Mouse (Mus musculus) spleen, adult 2 months (tissue): Measurements from ENCODE around the gene Nipsnap1. TPM values are rescaled to one million over a fixed set of nuclear protein-coding genes. Genes with fewer than 3 reads are reported as not detected.

ENCODE experiments used
- DNase-seq, 2 experiments: peaks; one replicate each; pipeline versions ENCODE4 v3.0.0 to v3.0.0-alpha.2; 2012 to 2021; ENCODE audit warnings: low spot score in 2 of 2, low read depth in 1 of 2
- H3K27ac ChIP-seq: fragments of 200-500 bp; 2 replicates; pipeline ENCODE4 v1.5.1; 2012; ENCODE audit warnings: low read length, inconsistent platforms; ENCODE audit not compliant: insufficient read depth
- H3K27me3 ChIP-seq: fragments of 200-500 bp; 2 replicates; pipeline ENCODE4 v1.6.1; 2012; ENCODE audit warnings: mild to moderate bottlenecking, moderate library complexity, low read length, inconsistent platforms; ENCODE audit not compliant: control insufficient read depth, insufficient read depth
- H3K36me3 ChIP-seq: fragments of 200-500 bp; 2 replicates; pipeline ENCODE4 v1.6.1; 2012; ENCODE audit warnings: mild to moderate bottlenecking, low read length, inconsistent platforms; ENCODE audit not compliant: control insufficient read depth, insufficient read depth
- H3K4me1 ChIP-seq: fragments of 200-500 bp; 2 replicates; pipeline ENCODE4 v1.6.1; 2011; ENCODE audit warnings: inconsistent platforms; ENCODE audit not compliant: control insufficient read depth, insufficient read depth, insufficient read length
- H3K4me3 ChIP-seq: fragments of 200-500 bp; 2 replicates; pipeline ENCODE4 v1.5.1; 2011; ENCODE audit warnings: mild to moderate bottlenecking, inconsistent platforms; ENCODE audit not compliant: insufficient read depth, insufficient read length; ENCODE audit errors: extremely low read depth
- CTCF ChIP-seq: fragments of 200-500 bp; IDR thresholded peaks from 2 replicates; pipeline ENCODE4 v1.5.1; 2011; ENCODE audit warnings: mild to moderate bottlenecking, inconsistent platforms; ENCODE audit not compliant: insufficient read depth, insufficient read length, insufficient replicate concordance; ENCODE audit errors: extremely low read depth
- POLR2A ChIP-seq: fragments of 200-500 bp; IDR thresholded peaks from 2 replicates; pipeline ENCODE4 v1.6.1; 2011; ENCODE audit warnings: low read depth, low read length, inconsistent platforms
- WGBS: fragments of 180-500 bp; shearing (Covaris S2); methylation state at CpG from one replicate; pipeline ENCODE4 v1.1.7; 2018; 5-methylcytosine and 5-hydroxymethylcytosine counted together
- polyA plus RNA-seq: library from polyadenylated mRNA; depleted of rRNA; stranded (reverse); fragments of >200 nt; gene quantifications from 2 replicates; pipeline ENCODE4 v1.2.3, GENCODE M21; 2012; rRNA removed

Gene Nipsnap1
- polyA plus RNA-seq, 1 experiment = 12.0 TPM

DNA sequence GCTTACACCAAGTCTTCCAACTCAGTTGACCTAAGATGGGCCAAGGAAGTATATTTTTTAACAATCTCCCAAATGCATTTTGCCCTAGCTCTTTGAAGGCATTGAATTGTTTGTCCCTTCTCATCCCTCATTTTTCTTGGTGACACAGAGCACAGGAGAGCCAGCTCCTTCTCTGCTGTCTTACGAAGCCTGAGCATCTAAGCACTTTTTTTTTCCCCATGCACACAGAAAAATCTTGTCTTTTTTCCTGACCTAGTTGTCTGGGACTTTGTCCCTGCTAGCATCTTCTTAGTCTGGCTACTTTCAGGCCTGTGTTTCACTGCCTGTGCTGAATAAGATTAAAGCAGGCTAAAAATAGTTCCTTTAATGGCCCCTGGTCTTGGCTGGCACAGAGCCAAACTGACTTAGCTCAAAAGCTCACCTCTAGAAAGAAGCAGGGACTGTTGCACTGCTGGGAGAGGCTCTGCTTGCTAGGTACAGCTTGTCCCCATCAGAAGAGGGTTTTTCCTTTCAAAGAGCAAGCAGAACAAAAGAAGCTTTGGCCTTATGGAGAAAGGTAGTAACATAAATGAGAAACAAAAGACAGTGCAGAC, 57.4 kb downstream of the Nipsnap1 start:
- H3K27ac ChIP-seq = no peak overlapping the region
- TF ChIP-seq POLR2A (no peak), CTCF (no peak)
- H3K27me3 ChIP-seq = no peaks in the 10 kb centered on the region
- DNase-seq = no peak
- H3K36me3 ChIP-seq = peaks cover 19% of the 10 kb centered on the region
- 89% methylated on average over 1 of the region's 1 CpGs for WGBS
- no peaks in the 10 kb centered on the region for H3K4me1 ChIP-seq
- no peak overlapping the region for H3K4me3 ChIP-seq

DNA sequence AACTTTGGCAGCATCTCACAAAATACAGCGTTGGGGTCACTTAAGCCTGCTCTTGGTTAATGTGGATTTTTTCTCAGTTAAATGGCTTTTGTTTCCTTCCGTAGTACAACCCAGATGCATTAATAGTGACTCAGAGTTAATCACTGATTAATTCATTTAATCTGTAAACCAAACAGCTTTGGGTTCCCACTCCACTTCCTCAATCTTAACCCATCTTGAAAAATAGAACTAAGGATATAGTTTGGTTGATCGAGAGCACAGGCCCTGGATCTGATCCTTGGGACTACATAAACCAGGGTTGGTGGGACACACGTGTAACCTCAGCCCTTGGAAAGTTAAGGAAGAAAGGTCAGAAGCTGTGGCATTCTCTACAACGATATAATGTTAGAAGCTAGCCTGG, 62.5 kb downstream of the Nipsnap1 start:
- Histone ChIP-seq H3K4me3 (no peak overlapping the region), H3K4me1 (no peaks in the 10 kb centered on the region), H3K36me3 (no peaks in the 10 kb centered on the region), H3K27ac (no peak overlapping the region), H3K27me3 (no peaks in the 10 kb centered on the region)
- 83% methylated on average over 5 of the region's 5 CpGs for WGBS
- TF ChIP-seq CTCF (no peak), POLR2A (no peak)
- no peak for DNase-seq

Other genes starting within 250 kb of the Nipsnap1 start
- gene Ascc2, start 236.2 kb upstream of the Nipsnap1 start, polyA plus RNA-seq = 10.6 and 11.2 TPM in 2 replicates
- 160 and 307 TPM in 2 replicates for gene Uqcr10, start 169.6 kb upstream of the Nipsnap1 start, polyA plus RNA-seq
- gene Zmat5, start 169.3 kb upstream of the Nipsnap1 start, polyA plus RNA-seq = 31.9 and 46.5 TPM in 2 replicates
- gene Cabp7, start 127.2 kb upstream of the Nipsnap1 start, polyA plus RNA-seq = 0.04 TPM in 1 of 2 replicates, not detected in the other
- 21.3 and 25.3 TPM in 2 replicates for gene Nf2, start 24.4 kb upstream of the Nipsnap1 start, polyA plus RNA-seq
- 12.9 and 13.8 TPM in 2 replicates for gene Thoc5, start 21.4 kb downstream of the Nipsnap1 start, polyA plus RNA-seq
- gene Nefh, start 74.1 kb downstream of the Nipsnap1 start, polyA plus RNA-seq = 0.92 and 1.1 TPM in 2 replicates
- 79.7 and 92.9 TPM in 2 replicates for gene Ap1b1, start 112.9 kb downstream of the Nipsnap1 start, polyA plus RNA-seq
- gene Rasl10a, start 184.2 kb downstream of the Nipsnap1 start, polyA plus RNA-seq = 2.4 and 3.6 TPM in 2 replicates
- gene Gas2l1, start 191.4 kb downstream of the Nipsnap1 start, polyA plus RNA-seq = 35.5 and 36.5 TPM in 2 replicates
- 14.6 and 17.8 TPM in 2 replicates for gene Rhbdd3, start 225.0 kb downstream of the Nipsnap1 start, polyA plus RNA-seq
- gene Ewsr1, start 225.3 kb downstream of the Nipsnap1 start, polyA plus RNA-seq = 322 and 566 TPM in 2 replicates